8 mouse cellular contexts compared by ENCODE assay signal in genomic region chr3:159840817-159841390, GRCm38 (mm10). TPM values are rescaled to one million over a fixed set of nuclear protein-coding genes. Genes with fewer than 3 reads are reported as not detected.
DNase-seq lines count a peak whose midpoint lies in the region; ATAC-seq lines count a peak whose summit lies in the region.

No protein-coding gene starts in this region.

- 0 out of 2 replicates have a peak, but pooled peaks have one; percentile 38 for ATAC-seq in embryonic facial prominence, embryonic 13.5 days (ENCODE audit: insufficient number of reproducible peaks, insufficient read depth, low FRiP score, low TSS enrichment, low read depth)

- no peaks in the 10 kb centered on the region for H3K36me3 ChIP-seq in embryonic facial prominence, embryonic 13.5 days

- H3K4me2 ChIP-seq in embryonic facial prominence, embryonic 13.5 days: peak overlapping the region; percentile 74

- peaks cover 8% of the 10 kb centered on the region for H3K4me1 ChIP-seq in embryonic facial prominence, embryonic 13.5 days

- peak overlapping the region; percentile 78 for H3K4me3 ChIP-seq in embryonic facial prominence, embryonic 13.5 days

- no peaks in the 10 kb centered on the region for H3K27me3 ChIP-seq in embryonic facial prominence, embryonic 13.5 days

- under 1% methylated on average over 12 of the region's 12 CpGs for WGBS in embryonic facial prominence, embryonic 13.5 days

- DNase-seq in B cell, adult 2 months: peak; percentile 5 to 18
- DNase-seq in ES-CJ7 (ENCODE audit: low read depth, low spot score): peak; percentile 34
- peak; percentile 23 to 34 for DNase-seq in heart, postnatal 14 days
- DNase-seq in kidney, postnatal 14 days: peak; percentile 33
- peak; percentile 29 for DNase-seq in lung, postnatal 25 days (ENCODE audit: low spot score)
- DNase-seq in ovary, postnatal 36 days (ENCODE audit: low spot score): peak; percentile 21
- no peak for DNase-seq in cerebellum, adult 9-10 months

- no peaks in the 10 kb centered on the region for H3K9me3 ChIP-seq in embryonic facial prominence, embryonic 13.5 days

- intact Hi-C loops in heart, postnatal 14 days (cut with DNase I): loop anchor here (5.0 kb wide), 1 partner anchor 46 kb away; no protein-coding TSS in a partner anchor

- peak overlapping the region; percentile 86 for H3K9ac ChIP-seq in embryonic facial prominence, embryonic 13.5 days

- peak overlapping the region; percentile 95 for H3K27ac ChIP-seq in embryonic facial prominence, embryonic 13.5 days

RNA-seq across cellular contexts. Expression of gene Wls, which starts 1.4 kb away (rescaled TPM):
- 172 and 180 TPM in 2 replicates for polyA plus RNA-seq in embryonic facial prominence, embryonic 13.5 days (2015; fragmentation: Nextera tagmentation; extraction: Ambion mirVana)
- total RNA-seq in heart, postnatal 14 days (2021): 10 to 100 TPM; 54.6 to 55.9 TPM
